Mouse (Mus musculus) cerebellum, postnatal 10 days (tissue): ENCODE measurements at regions not wholly inside any gene's neighbourhood (a gene's known extent, or its start where the extent isn't known, plus 50 kb on each side); places are given as distances from the start of the nearest gene placed in this dataset.

Experiments used
- DNase-seq, 2 experiments: peaks; one replicate each; pipeline ENCODE4 v3.0.0; 2021; ENCODE audit warnings: mixed read lengths in 2 of 2

- DNase-seq = no peak
Measured at GRCm38 (mm10) chr2:74178106-74178505, 267.0 kb upstream of the Atp5g3 start.

GRCm38 (mm10) chr2:74168776-74169570, 257.8 kb upstream of the Atp5g3 start:
- DNase-seq = no peak

- DNase-seq = no peak
Measured at GRCm38 (mm10) chr2:74168307-74168706, 257.2 kb upstream of the Atp5g3 start.

GRCm38 (mm10) chr2:74154062-74154461, 242.9 kb upstream of the Atp5g3 start:
- no peak for DNase-seq

- DNase-seq = no peak
Measured at GRCm38 (mm10) chr2:74153247-74153850, 242.2 kb upstream of the Atp5g3 start.

- DNase-seq = peak in 1 of 2 experiments; percentile 15
Measured at GRCm38 (mm10) chr2:74152534-74153246, 241.6 kb upstream of the Atp5g3 start.

- no peak for DNase-seq
Measured at GRCm38 (mm10) chr2:74147193-74147592, 236.1 kb upstream of the Atp5g3 start.

GRCm38 (mm10) chr2:74136624-74137003, 225.5 kb upstream of the Atp5g3 start:
- peak; percentile 84 to 87 for DNase-seq

GRCm38 (mm10) chr2:74135963-74136623, 225.0 kb upstream of the Atp5g3 start:
- DNase-seq = peak; percentile 71 to 72

- peak in 1 of 2 experiments; percentile 35 for DNase-seq
Measured at GRCm38 (mm10) chr2:74130141-74130588, 219.0 kb upstream of the Atp5g3 start.

GRCm38 (mm10) chr2:74128782-74129538, 217.8 kb upstream of the Atp5g3 start:
- DNase-seq = peak; percentile 61 to 62

- DNase-seq = no peak
Measured at GRCm38 (mm10) chr2:74127136-74127535, 216.0 kb upstream of the Atp5g3 start.

- DNase-seq = no peak
Measured at GRCm38 (mm10) chr2:74124252-74124651, 213.1 kb upstream of the Atp5g3 start.

GRCm38 (mm10) chr2:74123360-74124074, 212.4 kb upstream of the Atp5g3 start:
- peak; percentile 46 to 58 for DNase-seq

- no peak for DNase-seq
Measured at GRCm38 (mm10) chr2:74122937-74123336, 211.8 kb upstream of the Atp5g3 start.

- DNase-seq = no peak
Measured at GRCm38 (mm10) chr2:74120051-74120450, 208.9 kb upstream of the Atp5g3 start.

GRCm38 (mm10) chr2:74119167-74119937, 208.2 kb upstream of the Atp5g3 start:
- DNase-seq = peak; percentile 28 to 29

- DNase-seq = no peak
Measured at GRCm38 (mm10) chr2:74106472-74106871, 195.3 kb upstream of the Atp5g3 start.

GRCm38 (mm10) chr2:74099671-74100372, 188.7 kb upstream of the Atp5g3 start:
- DNase-seq = peak; percentile 77 to 82

GRCm38 (mm10) chr2:74096809-74097208, 185.7 kb upstream of the Atp5g3 start:
- DNase-seq = no peak
